Mouse (Mus musculus): ENCODE measurements around the gene Tbp.

DNA sequence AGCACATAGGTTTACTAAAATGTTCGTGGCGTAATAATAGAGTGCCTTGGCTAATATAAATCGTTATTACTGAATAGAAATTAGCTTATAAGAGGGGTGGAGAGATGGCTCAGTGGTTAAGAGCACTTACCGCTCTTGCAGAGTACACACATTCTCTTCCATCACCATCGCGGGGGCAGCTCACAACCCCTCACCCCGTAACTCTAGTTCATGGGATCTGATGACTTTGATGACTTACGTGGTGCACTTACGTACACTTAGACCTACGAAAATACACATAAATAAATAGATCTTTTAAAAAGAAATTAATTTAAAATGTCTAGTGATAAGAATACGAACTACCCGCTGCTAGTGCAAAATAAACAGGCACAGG, 65.2 kb downstream of the Tbp start:
- TF ChIP-seq POLR2A (IDR thresholded peaks at IDR 0.05; ENCODE audit: borderline replicate concordance, extremely low read depth, insufficient read depth, insufficient read length, poor library complexity, severe bottlenecking) (no peak), CTCF (IDR thresholded peaks at IDR 0.05; ENCODE audit: borderline replicate concordance, extremely low read depth, insufficient read depth, insufficient read length) (no peak)

All from brain, embryonic 14.5 days (tissue).